Mouse (Mus musculus): Measurements from ENCODE around the gene Glyatl3.

DNA sequence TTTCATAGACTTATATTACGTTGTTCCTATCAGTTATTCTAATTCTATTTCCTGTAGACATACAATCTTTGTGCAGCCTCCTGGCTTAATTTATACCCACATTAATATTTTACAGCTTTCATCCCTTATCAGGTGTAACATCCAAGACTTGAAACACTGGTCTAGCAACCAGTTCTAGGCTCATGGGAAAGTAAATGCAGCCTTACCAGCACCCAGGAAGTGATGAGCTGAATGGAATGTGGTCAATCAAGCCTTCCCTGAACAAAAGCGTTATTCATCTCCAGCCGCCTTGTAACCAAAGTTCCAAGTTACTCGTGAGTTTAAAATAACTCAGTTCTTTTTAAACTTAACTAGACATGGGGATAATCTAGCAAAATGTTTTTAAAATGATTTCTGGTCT lies 29.0 kb downstream of the Glyatl3 start:
- TF ChIP-seq POLR2A (IDR thresholded peaks at IDR 0.05; ENCODE audit: insufficient read depth, low read length): no peak
- no peak for TF ChIP-seq CTCF (IDR thresholded peaks at IDR 0.05; ENCODE audit: low read depth, low read length)

All from ES-Bruce4 (cell line).